Mouse (Mus musculus): ENCODE data around the gene 2300003K06Rik. TPM values are rescaled to one million over a fixed set of nuclear protein-coding genes. Genes with fewer than 3 reads are reported as not detected.
"Not testable (repeated sequence)": the region's sequence is repeated elsewhere in the genome, so short reads cannot be mapped to it uniquely, and the experiment has no call there.

2300003K06Rik gene
- polyA plus RNA-seq, 1 experiment, result not detected

DNA sequence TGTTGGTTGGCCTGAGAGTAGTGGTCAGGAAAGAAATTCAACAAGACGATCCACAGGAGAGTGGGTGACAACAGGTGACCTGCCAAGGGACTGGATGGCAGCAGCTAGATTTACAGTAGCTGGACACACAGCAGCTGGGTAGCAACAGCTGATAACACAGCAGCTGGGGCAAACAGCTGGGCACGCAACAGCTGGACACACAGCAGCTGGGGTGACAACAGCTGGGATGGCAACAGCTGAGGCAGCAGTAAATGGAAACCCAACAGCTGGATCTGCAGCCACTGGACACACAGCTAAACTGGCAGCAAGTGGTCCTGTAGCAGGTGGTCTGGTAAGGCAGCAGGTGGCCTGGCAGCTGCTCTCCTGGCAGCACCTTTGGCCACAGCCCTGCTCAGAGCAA lies 8.9 kb upstream of the 2300003K06Rik start:
- TF ChIP-seq POLR2A (IDR thresholded peaks at IDR 0.05; ENCODE audit: low read depth, low read length) (no peak), CTCF (conservative IDR thresholded peaks at IDR 0.05; ENCODE audit: insufficient read depth, insufficient read length, low read depth, low read length) (no peak)
- 90% methylated on average over 2 of the region's 2 CpGs for WGBS
- H3K36me3 ChIP-seq (ENCODE audit: control insufficient read depth, insufficient read depth, low read length), result no peaks in the 10 kb centered on the region
- no peak overlapping the region for H3K4me3 ChIP-seq (ENCODE audit: insufficient read depth, low read depth, low read length)
- H3K27me3 ChIP-seq (replicated peaks; ENCODE audit: control insufficient read depth, insufficient read depth, low read length), result no peaks in the 10 kb centered on the region
- no peaks in the 10 kb centered on the region for H3K4me1 ChIP-seq (ENCODE audit: control insufficient read depth, insufficient read depth, low read length)
- no peak for DNase-seq
- no peak overlapping the region for H3K27ac ChIP-seq (ENCODE audit: insufficient read depth, low read depth, low read length)

- Histone ChIP-seq H3K27me3 (replicated peaks; ENCODE audit: control insufficient read depth, insufficient read depth, low read length) (no peaks in the 10 kb centered on the region), H3K36me3 (ENCODE audit: control insufficient read depth, insufficient read depth, low read length) (no peaks in the 10 kb centered on the region), H3K4me1 (ENCODE audit: control insufficient read depth, insufficient read depth, low read length) (no peaks in the 10 kb centered on the region), H3K4me3 (ENCODE audit: insufficient read depth, low read depth, low read length) (no peak overlapping the region), H3K27ac (ENCODE audit: insufficient read depth, low read depth, low read length) (no peak overlapping the region)
- no peak for TF ChIP-seq POLR2A (IDR thresholded peaks at IDR 0.05; ENCODE audit: low read depth, low read length)
- no peak for TF ChIP-seq CTCF (conservative IDR thresholded peaks at IDR 0.05; ENCODE audit: insufficient read depth, insufficient read length, low read depth, low read length)
- DNase-seq, result no peak
- 29% methylated on average over 1 of the region's 1 CpGs for WGBS
Measured at GRCm38 (mm10) chr11:99842185-99842584, 4.3 kb upstream of the 2300003K06Rik start.

GRCm38 (mm10) chr11:99815566-99815965 lies 22.3 kb downstream of the 2300003K06Rik start, which contains the start of gene Gm11564:
TSS of gene Gm11564 (minus strand) at chr11:99815666.
- H3K4me3 ChIP-seq (ENCODE audit: insufficient read depth, low read depth, low read length); DNase-seq; H3K27me3 ChIP-seq (replicated peaks; ENCODE audit: control insufficient read depth, insufficient read depth, low read length); H3K27ac ChIP-seq (ENCODE audit: insufficient read depth, low read depth, low read length); H3K36me3 ChIP-seq (ENCODE audit: control insufficient read depth, insufficient read depth, low read length); H3K4me1 ChIP-seq (ENCODE audit: control insufficient read depth, insufficient read depth, low read length): not testable (repeated sequence)
- WGBS, result 71% methylated on average over 2 of the region's 2 CpGs

DNA sequence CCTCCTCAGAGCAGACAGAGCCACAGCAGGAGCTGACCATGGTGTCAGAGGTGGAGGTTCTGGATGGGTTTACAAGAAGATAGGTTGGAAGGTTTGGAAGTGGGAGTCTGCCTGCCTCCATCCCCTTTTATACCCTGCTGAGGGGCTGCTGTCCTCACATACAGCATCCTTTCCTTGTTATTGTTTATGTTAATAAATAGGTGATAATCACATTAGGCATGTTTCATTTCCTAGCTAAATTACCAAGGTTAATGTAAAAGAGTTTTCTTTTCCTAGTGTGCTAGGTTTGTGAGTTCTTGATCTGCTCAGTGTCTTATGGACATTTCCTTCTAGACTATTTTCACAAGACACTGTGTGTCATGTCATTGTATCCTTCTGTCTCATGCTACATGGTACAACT lies 28.1 kb downstream of the 2300003K06Rik start, which contains the start of gene Krtap4-13:
Gene Krtap4-13 (minus strand): TSS at position 101 of the 400 bp plus-strand sequence.
- H3K4me1 ChIP-seq (ENCODE audit: control insufficient read depth, insufficient read depth, low read length); DNase-seq; H3K27me3 ChIP-seq (replicated peaks; ENCODE audit: control insufficient read depth, insufficient read depth, low read length); H3K27ac ChIP-seq (ENCODE audit: insufficient read depth, low read depth, low read length); H3K4me3 ChIP-seq (ENCODE audit: insufficient read depth, low read depth, low read length); H3K36me3 ChIP-seq (ENCODE audit: control insufficient read depth, insufficient read depth, low read length): not testable (repeated sequence)

DNA sequence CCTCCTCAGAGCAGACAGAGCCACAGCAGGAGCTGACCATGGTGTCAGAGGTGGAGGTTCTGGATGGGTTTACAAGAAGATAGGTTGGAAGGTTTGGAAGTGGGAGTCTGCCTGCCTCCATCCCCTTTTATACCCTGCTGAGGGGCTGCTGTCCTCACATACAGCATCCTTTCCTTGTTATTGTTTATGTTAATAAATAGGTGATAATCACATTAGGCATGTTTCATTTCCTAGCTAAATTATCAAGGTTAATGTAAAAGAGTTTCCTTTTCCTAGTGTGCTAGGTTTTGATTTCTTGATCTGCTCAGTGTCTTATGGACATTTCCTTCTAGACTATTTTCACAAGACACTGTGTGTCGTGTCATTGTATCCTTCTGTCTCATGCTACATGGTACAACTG lies 33.5 kb downstream of the 2300003K06Rik start, which contains the start of gene Gm11554:
Gene Gm11554 (minus strand): TSS at position 101 of the 400 bp plus-strand sequence.
- not testable (repeated sequence) for DNase-seq; H3K4me1 ChIP-seq (ENCODE audit: control insufficient read depth, insufficient read depth, low read length); H3K27ac ChIP-seq (ENCODE audit: insufficient read depth, low read depth, low read length); H3K4me3 ChIP-seq (ENCODE audit: insufficient read depth, low read depth, low read length); H3K36me3 ChIP-seq (ENCODE audit: control insufficient read depth, insufficient read depth, low read length); H3K27me3 ChIP-seq (replicated peaks; ENCODE audit: control insufficient read depth, insufficient read depth, low read length)
- WGBS, result no CpG with 5 or more reads among the region's 1 CpGs

GRCm38 (mm10) chr11:99798832-99799231 lies 39.0 kb downstream of the 2300003K06Rik start, which contains the start of gene Gm11569:
TSS of gene Gm11569 (minus strand) at chr11:99798932.
- not testable (repeated sequence) for H3K27ac ChIP-seq (ENCODE audit: insufficient read depth, low read depth, low read length); H3K4me3 ChIP-seq (ENCODE audit: insufficient read depth, low read depth, low read length); DNase-seq; H3K4me1 ChIP-seq (ENCODE audit: control insufficient read depth, insufficient read depth, low read length); H3K36me3 ChIP-seq (ENCODE audit: control insufficient read depth, insufficient read depth, low read length); H3K27me3 ChIP-seq (replicated peaks; ENCODE audit: control insufficient read depth, insufficient read depth, low read length)
- no CpG with 5 or more reads among the region's 1 CpGs for WGBS

DNA sequence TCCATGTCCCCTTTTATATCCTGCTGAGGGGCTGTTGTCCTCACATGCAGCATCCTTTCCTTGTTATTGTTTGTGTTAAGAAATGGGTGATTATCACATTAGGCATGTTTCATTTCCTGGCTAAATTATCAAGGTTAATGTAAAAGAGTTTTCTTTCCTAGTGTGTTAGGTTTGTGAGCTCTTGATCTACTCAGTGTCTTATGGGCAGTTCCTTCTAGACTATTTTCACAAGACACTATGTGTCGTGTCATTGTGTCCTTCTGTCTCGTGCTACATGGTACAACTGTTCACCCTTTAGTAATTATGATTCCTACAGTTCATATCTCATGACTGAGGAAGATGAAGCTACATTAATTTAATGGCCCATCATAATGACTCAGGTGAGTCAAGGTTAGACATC lies 44.5 kb downstream of the 2300003K06Rik start, which contains the start of gene Gm11596:
Gene Gm11596 (minus strand): TSS at position 101 of the 400 bp plus-strand sequence.
- Histone ChIP-seq H3K27me3 (replicated peaks; ENCODE audit: control insufficient read depth, insufficient read depth, low read length) (no peaks in the 10 kb centered on the region), H3K27ac (ENCODE audit: insufficient read depth, low read depth, low read length) (no peak within 1 kb of the TSS), H3K4me3 (ENCODE audit: insufficient read depth, low read depth, low read length) (no peak within 1 kb of the TSS), H3K36me3 (ENCODE audit: control insufficient read depth, insufficient read depth, low read length) (no peaks in the 10 kb centered on the region), H3K4me1 (ENCODE audit: control insufficient read depth, insufficient read depth, low read length) (no peaks in the 10 kb centered on the region)
- DNase-seq, result no peak
- TF ChIP-seq CTCF (conservative IDR thresholded peaks at IDR 0.05; ENCODE audit: insufficient read depth, insufficient read length, low read depth, low read length) (no peak), POLR2A (IDR thresholded peaks at IDR 0.05; ENCODE audit: low read depth, low read length) (no peak)
- WGBS, result 86% methylated on average over 2 of the region's 2 CpGs

Other genes starting within 250 kb of the 2300003K06Rik start
- not detected in 2 replicates for gene Krtap1-3, start 246.7 kb downstream of the 2300003K06Rik start, polyA plus RNA-seq (2012; rRNA removed)
- gene Krtap9-3, start 240.0 kb downstream of the 2300003K06Rik start, polyA plus RNA-seq (2012; rRNA removed), result not detected in 2 replicates
- gene Gm11938, start 234.8 kb downstream of the 2300003K06Rik start, polyA plus RNA-seq (2012; rRNA removed), result not detected in 2 replicates
- gene Gm11937, start 227.9 kb downstream of the 2300003K06Rik start, polyA plus RNA-seq (2012; rRNA removed), result not detected in 2 replicates
- not detected in 2 replicates for gene Krtap2-4, start 223.2 kb downstream of the 2300003K06Rik start, polyA plus RNA-seq (2012; rRNA removed)
- not detected in 2 replicates for gene Gm11562, start 217.6 kb downstream of the 2300003K06Rik start, polyA plus RNA-seq (2012; rRNA removed)
- not detected in 2 replicates for gene Krtap4-1, start 209.8 kb downstream of the 2300003K06Rik start, polyA plus RNA-seq (2012; rRNA removed)
- gene Krtap4-2, start 203.0 kb downstream of the 2300003K06Rik start, polyA plus RNA-seq (2012; rRNA removed), result not detected in 2 replicates
- not detected in 2 replicates for gene Krtap4-7, start 194.0 kb downstream of the 2300003K06Rik start, polyA plus RNA-seq (2012; rRNA removed)
- not detected in 2 replicates for gene Gm11555, start 187.8 kb downstream of the 2300003K06Rik start, polyA plus RNA-seq (2012; rRNA removed)
- not detected in 2 replicates for gene Gm11563, start 179.1 kb downstream of the 2300003K06Rik start, polyA plus RNA-seq (2012; rRNA removed)
- not detected in 2 replicates for gene Krtap4-6, start 172.1 kb downstream of the 2300003K06Rik start, polyA plus RNA-seq (2012; rRNA removed)
- not detected in 2 replicates for gene Gm14190, start 147.3 kb downstream of the 2300003K06Rik start, polyA plus RNA-seq (2012; rRNA removed)
- gene Gm14180, start 103.8 kb downstream of the 2300003K06Rik start, polyA plus RNA-seq (2012; rRNA removed), result not detected in 2 replicates
- gene Gm11595, start 65.2 kb downstream of the 2300003K06Rik start, polyA plus RNA-seq (2012; rRNA removed), result not detected in 2 replicates
- gene Krtap4-8, start 57.4 kb downstream of the 2300003K06Rik start, polyA plus RNA-seq (2012; rRNA removed), result not detected in 2 replicates
- not detected in 2 replicates for gene Krtap4-9, start 52.9 kb downstream of the 2300003K06Rik start, polyA plus RNA-seq (2012; rRNA removed)
- gene Gm11596, start 44.6 kb downstream of the 2300003K06Rik start, polyA plus RNA-seq (2012; rRNA removed), result not detected in 2 replicates
- gene Gm11569, start 39.1 kb downstream of the 2300003K06Rik start, polyA plus RNA-seq (2012; rRNA removed), result not detected in 2 replicates
- gene Gm11554, start 33.6 kb downstream of the 2300003K06Rik start, polyA plus RNA-seq (2012; rRNA removed), result not detected in 2 replicates
- not detected in 2 replicates for gene Krtap4-13, start 28.2 kb downstream of the 2300003K06Rik start, polyA plus RNA-seq (2012; rRNA removed)
- gene Gm11564, start 22.4 kb downstream of the 2300003K06Rik start, polyA plus RNA-seq (2012; rRNA removed), result not detected in 2 replicates
- not detected in 2 replicates for gene Krtap4-16, start 13.5 kb upstream of the 2300003K06Rik start, polyA plus RNA-seq (2012; rRNA removed)
- gene Gm11568, start 19.9 kb upstream of the 2300003K06Rik start, polyA plus RNA-seq (2012; rRNA removed), result not detected in 2 replicates
- not detected in 2 replicates for gene Gm11559, start 26.4 kb upstream of the 2300003K06Rik start, polyA plus RNA-seq (2012; rRNA removed)
- gene Krtap9-1, start 35.3 kb upstream of the 2300003K06Rik start, polyA plus RNA-seq (2012; rRNA removed), result not detected in 2 replicates
- gene Gm11567, start 41.1 kb upstream of the 2300003K06Rik start, polyA plus RNA-seq (2012; rRNA removed), result not detected in 2 replicates
- not detected in 2 replicates for gene Krtap31-1, start 69.9 kb upstream of the 2300003K06Rik start, polyA plus RNA-seq (2012; rRNA removed)
- gene Gm11565, start 76.7 kb upstream of the 2300003K06Rik start, polyA plus RNA-seq (2012; rRNA removed), result not detected in 2 replicates
- gene Krtap31-2, start 98.2 kb upstream of the 2300003K06Rik start, polyA plus RNA-seq (2012; rRNA removed), result not detected in 2 replicates
- gene Krtap9-5, start 110.4 kb upstream of the 2300003K06Rik start, polyA plus RNA-seq (2012; rRNA removed), result not detected in 2 replicates
- not detected in 2 replicates for gene Krtap29-1, start 141.0 kb upstream of the 2300003K06Rik start, polyA plus RNA-seq (2012; rRNA removed)
- gene Krtap16-1, start 148.5 kb upstream of the 2300003K06Rik start, polyA plus RNA-seq (2012; rRNA removed), result not detected in 2 replicates
- not detected in 2 replicates for gene Krtap17-1, start 155.9 kb upstream of the 2300003K06Rik start, polyA plus RNA-seq (2012; rRNA removed)
- gene Krt33a, start 178.1 kb upstream of the 2300003K06Rik start, polyA plus RNA-seq (2012; rRNA removed), result not detected in 2 replicates
- not detected in 2 replicates for gene Krt33b, start 191.8 kb upstream of the 2300003K06Rik start, polyA plus RNA-seq (2012; rRNA removed)
- not detected in 2 replicates for gene Krt34, start 203.5 kb upstream of the 2300003K06Rik start, polyA plus RNA-seq (2012; rRNA removed)
- gene Krt31, start 212.5 kb upstream of the 2300003K06Rik start, polyA plus RNA-seq (2012; rRNA removed), result not detected in 2 replicates